Mouse (Mus musculus) embryonic fibroblast, embryonic 13.5 days (primary cell): ENCODE data around the gene Gzma.

Experiments
- CTCF ChIP-seq: IDR thresholded peaks from 2 replicates; pipeline ENCODE4 v1.5.1; 2011; ENCODE audit warnings: mild to moderate bottlenecking, control low read depth, low read length, moderate library complexity, borderline replicate concordance; ENCODE audit not compliant: insufficient read depth
- POLR2A ChIP-seq: IDR thresholded peaks from 2 replicates; pipeline ENCODE4 v1.6.1; 2011; ENCODE audit warnings: low read depth, mild to moderate bottlenecking, control low read depth, low read length, moderate library complexity

DNA sequence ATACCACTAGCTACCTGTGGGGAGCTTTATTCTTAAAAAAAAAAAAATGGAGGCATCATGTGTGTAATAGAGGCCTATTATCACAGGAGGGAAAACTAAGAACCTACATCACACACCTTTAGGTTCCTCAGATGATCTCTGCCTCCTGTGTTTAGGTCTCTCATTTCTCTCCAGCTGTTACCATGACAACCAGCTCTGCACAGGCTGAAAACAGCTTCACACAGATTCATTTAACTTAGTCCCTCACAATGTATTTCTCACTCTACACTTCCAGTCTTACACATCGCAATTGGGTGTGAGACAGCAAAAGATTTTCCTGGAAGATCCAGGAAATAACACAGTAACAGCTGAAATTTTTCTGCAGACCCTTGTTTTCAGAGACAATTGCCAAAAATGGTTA lies 29.2 kb upstream of the Gzma start:
- no peak for TF ChIP-seq CTCF
- TF ChIP-seq POLR2A = no peak
